Mouse (Mus musculus) liver, adult 2 months (tissue): ENCODE data around the gene Nat8f1.
"Not testable (repeated sequence)": the region's sequence is repeated elsewhere in the genome, so short reads cannot be mapped to it uniquely, and the experiment has no call there.

ENCODE experiments used
- CTCF ChIP-seq: fragments of 200-500 bp; IDR thresholded peaks from 2 replicates; pipeline ENCODE4 v1.5.1; 2011; ENCODE audit warnings: low read depth, low read length, control low read depth
- POLR2A ChIP-seq: fragments of 200-500 bp; IDR thresholded peaks from 2 replicates; pipeline ENCODE4 v1.6.1; 2011; ENCODE audit warnings: low read length, control low read depth; ENCODE audit not compliant: insufficient read depth; ENCODE audit errors: extremely low read depth

DNA sequence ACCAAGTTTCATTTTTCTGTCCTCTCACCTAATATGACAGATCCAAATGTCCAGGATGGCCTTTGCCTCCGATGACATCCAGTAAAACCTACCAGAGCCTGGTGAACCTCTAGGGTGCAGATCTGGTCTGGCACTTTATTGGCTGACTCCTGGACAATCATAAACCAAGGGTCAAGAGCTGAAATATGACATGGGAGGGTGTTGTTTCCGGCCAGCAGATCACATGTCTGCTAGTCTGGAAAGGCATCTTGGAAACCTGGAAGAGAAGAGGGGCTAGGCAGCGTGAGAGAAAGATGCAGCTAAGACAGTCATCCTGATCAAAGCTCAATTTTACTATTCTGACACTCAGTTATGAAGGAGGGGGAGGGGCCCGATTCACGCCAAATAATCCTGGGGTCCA lies 46.5 kb downstream of the Nat8f1 start, which contains the start of gene Nat8f2:
- not testable (repeated sequence) for TF ChIP-seq POLR2A, CTCF
